Mouse (Mus musculus): Measurements from ENCODE around the gene Krtap13-1. TPM values are rescaled to one million over a fixed set of nuclear protein-coding genes. Genes with fewer than 3 reads are reported as not detected.

Krtap13-1 gene
- polyA plus RNA-seq (2015; fragmentation: Nextera tagmentation; extraction: Ambion mirVana), result not detected in 2 replicates

DNA sequence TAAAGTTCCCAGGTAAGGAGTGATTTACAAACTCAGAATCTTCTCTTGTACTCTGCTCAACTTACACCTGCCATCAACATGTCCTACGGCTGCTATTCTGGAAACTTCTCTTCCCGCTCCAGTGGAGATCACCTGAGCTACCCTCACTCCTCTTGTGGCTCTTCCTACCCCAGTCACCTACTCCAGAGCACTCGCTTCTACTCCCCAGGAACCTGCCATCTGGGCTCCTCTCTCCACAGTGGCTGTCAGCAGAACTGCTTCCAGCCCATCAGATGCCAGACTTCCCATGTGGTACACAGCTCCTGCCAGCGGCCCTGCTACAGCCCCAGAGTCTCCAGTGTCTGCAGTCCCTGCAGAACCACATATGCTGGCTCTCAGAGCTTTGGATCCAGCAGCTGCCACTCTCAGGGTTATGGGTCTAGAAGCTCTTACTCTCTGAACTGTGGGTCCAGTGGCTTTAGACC lies at the start of gene Krtap13-1:
Krtap13-1 (plus strand) TSS at position 51 of the 464 bp plus-strand sequence.
- 84% methylated on average over 4 of the region's 4 CpGs for WGBS
- H3K4me2 ChIP-seq, result no peak within 1 kb of the TSS

DNA sequence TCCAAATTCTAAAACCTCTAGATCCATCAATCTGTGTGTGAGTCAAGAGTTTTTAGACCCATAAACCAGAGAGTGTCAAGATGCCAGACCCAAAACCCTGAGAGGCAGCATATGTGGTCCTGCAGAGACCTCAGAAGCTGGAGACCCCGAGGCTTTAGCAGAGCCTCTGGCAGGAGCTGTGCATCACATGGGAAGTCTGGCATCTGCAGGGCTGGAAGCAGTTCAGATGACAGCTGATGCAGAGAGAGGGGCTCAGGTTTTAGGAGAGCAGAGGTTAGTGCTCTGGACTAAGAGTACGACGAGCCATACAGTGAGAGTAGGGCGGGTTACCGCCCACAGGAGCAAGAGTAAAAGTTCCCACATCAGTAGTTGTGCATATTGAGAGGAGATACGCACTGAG lies 49.6 kb upstream of the Krtap13-1 start:
- Histone ChIP-seq H3K27me3 (replicated peaks) (no peaks in the 10 kb centered on the region), H3K36me3 (replicated peaks) (no peaks in the 10 kb centered on the region), H3K9ac (no peak overlapping the region), H3K4me1 (peaks cover 4% of the 10 kb centered on the region; the same call in 1 of the 2 replicates), H3K27ac (no peak overlapping the region), H3K9me3 (no peaks in the 10 kb centered on the region), H3K4me2 (no peak overlapping the region), H3K4me3 (no peak overlapping the region)
- no peak for ATAC-seq (replicated peaks)
- WGBS, result 88% methylated on average over 6 of the region's 6 CpGs

More for the DNA sequence above, at the start of gene Krtap13-1:
- Histone ChIP-seq H3K9ac (no peak within 1 kb of the TSS), H3K27me3 (replicated peaks) (no peaks in the 10 kb centered on the region), H3K27ac (no peak within 1 kb of the TSS), H3K36me3 (replicated peaks) (no peaks in the 10 kb centered on the region), H3K9me3 (no peaks in the 10 kb centered on the region), H3K4me1 (no peaks in the 10 kb centered on the region), H3K4me3 (no peak within 1 kb of the TSS)
- ATAC-seq (replicated peaks), result no peak

DNA sequence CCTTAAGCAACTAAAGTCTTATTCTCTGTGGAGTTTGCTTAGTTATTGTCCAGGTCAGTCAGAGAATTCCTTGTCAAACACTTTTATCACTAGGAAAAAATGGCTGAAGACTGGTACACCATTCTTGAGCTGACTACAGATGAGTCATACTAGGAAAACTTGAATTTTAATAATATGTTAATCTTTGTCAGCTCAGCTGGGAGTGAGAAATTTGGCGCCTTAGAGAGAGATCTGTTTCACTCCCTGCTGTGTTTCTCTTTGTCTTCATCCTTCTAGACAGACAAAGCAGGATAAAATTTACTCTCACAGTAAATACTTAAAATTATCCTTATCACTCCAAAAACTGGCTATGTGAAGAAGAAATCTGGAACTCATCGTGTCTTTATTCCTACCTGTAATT lies 47.4 kb upstream of the Krtap13-1 start:
- WGBS, result 25% methylated on average over 2 of the region's 2 CpGs

DNA sequence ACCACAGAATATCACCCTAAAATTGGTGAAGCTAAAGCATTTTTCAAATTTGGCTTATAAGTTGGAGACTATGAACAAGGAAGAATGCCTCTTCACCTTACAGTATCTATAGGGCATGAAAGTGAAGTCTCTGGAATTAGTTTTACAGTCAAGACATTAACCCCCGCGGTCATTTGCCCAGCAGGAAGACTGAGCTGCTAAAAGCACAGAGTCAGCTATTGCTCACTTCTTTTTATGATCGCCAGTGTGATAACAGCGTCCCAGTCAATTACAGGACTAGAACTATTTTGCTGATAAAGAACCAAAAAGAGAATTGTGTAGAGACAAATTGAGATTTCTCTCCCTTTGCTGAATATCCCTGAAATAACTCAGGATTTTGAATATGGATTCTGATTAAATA lies 32.4 kb upstream of the Krtap13-1 start:
- no peaks in the 10 kb centered on the region for H3K36me3 ChIP-seq (replicated peaks)
- 87% methylated on average over 4 of the region's 4 CpGs for WGBS

More for the DNA sequence above, 47.4 kb upstream of the Krtap13-1 start:
- no peaks in the 10 kb centered on the region for H3K36me3 ChIP-seq (replicated peaks)
- H3K27me3 ChIP-seq (replicated peaks), result no peaks in the 10 kb centered on the region
- H3K9me3 ChIP-seq, result no peaks in the 10 kb centered on the region
- H3K27ac ChIP-seq, result no peak overlapping the region
- H3K4me3 ChIP-seq, result no peak overlapping the region
- ATAC-seq (replicated peaks), result peak; percentile 67; the same call in 1 of the 2 replicates
- H3K4me2 ChIP-seq, result no peak overlapping the region
- no peak overlapping the region for H3K9ac ChIP-seq
- peaks cover 4% of the 10 kb centered on the region; the same call in 1 of the 2 replicates for H3K4me1 ChIP-seq

DNA sequence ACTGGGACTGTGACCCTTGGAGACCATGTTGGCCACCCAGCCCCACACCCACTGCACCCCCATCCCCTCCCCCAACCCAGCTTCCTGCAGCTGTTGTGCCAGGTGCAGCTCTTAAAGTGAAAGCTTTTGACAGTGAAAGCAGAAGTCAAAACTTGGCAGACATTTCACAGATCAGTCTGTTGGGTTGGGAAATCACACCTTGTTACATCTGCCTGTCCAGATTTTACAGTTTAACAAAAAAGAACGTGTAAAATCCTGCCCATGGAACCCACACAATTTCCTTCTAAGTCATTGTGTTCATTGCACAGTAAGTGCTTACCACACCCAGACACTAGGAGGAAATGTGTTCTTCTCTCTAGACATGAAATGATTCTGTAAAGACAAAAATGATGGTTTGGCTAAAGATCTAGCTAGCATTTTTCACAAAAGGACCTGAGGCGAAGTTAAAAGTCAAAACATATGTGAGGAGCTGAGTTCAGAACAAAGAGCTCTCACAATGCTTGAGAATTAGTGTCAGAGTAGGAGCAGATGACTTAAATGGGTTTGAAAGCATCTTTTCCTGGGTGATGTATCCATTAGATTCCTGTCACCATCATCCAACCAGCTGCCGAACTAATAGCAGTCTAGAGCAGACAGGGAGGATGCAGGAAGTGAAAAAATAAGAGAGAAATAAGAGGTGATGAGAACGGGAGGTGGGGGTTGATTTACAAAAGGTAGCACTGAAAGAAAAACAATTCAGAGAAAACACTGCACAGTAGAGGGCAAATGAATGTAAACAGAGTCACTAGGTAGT lies 27.4 kb upstream of the Krtap13-1 start:
- Histone ChIP-seq H3K4me1 (no peaks in the 10 kb centered on the region), H3K9ac (no peak overlapping the region), H3K27me3 (replicated peaks) (no peaks in the 10 kb centered on the region), H3K36me3 (replicated peaks) (no peaks in the 10 kb centered on the region), H3K4me3 (no peak overlapping the region), H3K9me3 (no peaks in the 10 kb centered on the region), H3K27ac (no peak overlapping the region), H3K4me2 (no peak overlapping the region)
- ATAC-seq (replicated peaks), result no peak
- 53% methylated on average over 4 of the region's 4 CpGs for WGBS

More for the DNA sequence above, 32.4 kb upstream of the Krtap13-1 start:
- Histone ChIP-seq H3K27ac (no peak overlapping the region), H3K4me1 (no peaks in the 10 kb centered on the region), H3K9me3 (0 out of 2 replicates have a peak, but pooled peaks cover 2% of the 10 kb centered on the region), H3K9ac (no peak overlapping the region), H3K4me3 (no peak overlapping the region), H3K4me2 (no peak overlapping the region), H3K27me3 (replicated peaks) (no peaks in the 10 kb centered on the region)
- ATAC-seq (replicated peaks), result no peak

DNA sequence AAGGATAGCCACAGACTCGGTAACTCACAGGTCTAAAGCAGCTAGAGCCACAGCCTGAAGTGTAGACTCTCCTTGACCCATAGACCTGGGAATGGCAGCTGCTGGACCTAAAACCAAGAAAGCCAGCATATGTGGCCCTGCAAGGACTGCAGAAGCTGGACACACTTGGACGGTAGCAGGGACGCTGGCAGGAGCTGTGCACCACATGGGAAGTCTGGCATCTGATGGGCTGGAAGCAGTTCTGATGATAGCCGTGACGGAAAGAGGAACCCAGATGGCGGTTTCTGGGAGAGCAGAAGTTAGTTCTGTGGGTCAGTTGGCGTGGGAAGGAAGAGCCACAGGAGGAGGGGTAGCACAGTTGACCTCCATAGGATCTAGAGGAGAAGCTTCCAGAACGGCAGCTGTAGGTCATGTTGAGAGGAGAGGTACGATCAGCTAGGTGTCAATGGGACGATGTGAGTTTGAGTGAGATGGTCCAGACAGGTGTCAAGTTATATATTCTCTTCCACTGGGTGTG lies 21.1 kb upstream of the Krtap13-1 start, which contains the start of gene 2310061N02Rik:
2310061N02Rik (minus strand) TSS at position 467 of the 517 bp plus-strand sequence.
- 89% methylated on average over 10 of the region's 10 CpGs for WGBS
- Histone ChIP-seq H3K36me3 (replicated peaks) (no peaks in the 10 kb centered on the region), H3K27ac (no peak within 1 kb of the TSS), H3K9ac (no peak within 1 kb of the TSS), H3K27me3 (replicated peaks) (no peaks in the 10 kb centered on the region), H3K9me3 (no peaks in the 10 kb centered on the region), H3K4me2 (no peak within 1 kb of the TSS), H3K4me3 (no peak within 1 kb of the TSS), H3K4me1 (no peaks in the 10 kb centered on the region)
- ATAC-seq (replicated peaks), result no peak

DNA sequence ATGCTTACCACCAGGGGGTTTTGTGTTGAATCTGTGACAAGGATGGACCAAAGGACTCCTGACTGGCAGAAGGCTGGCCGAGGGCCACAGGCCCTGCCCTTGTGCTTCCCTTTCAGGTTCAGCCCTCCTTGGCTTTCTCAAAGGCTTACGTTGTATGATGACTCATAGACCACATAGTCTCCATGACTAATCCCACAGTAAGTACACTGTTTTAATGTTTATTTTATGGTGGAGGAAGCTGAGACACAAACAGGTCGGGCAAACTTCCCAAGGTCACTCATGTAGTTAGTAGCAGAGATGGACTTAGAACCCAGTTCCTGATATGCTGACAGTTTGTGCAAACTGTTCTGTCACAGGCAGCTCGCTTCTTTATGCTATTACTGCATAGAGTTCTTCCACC lies 17.9 kb upstream of the Krtap13-1 start:
- H3K4me1 ChIP-seq, result no peaks in the 10 kb centered on the region
- H3K4me2 ChIP-seq, result no peak overlapping the region
- no peaks in the 10 kb centered on the region for H3K36me3 ChIP-seq (replicated peaks)
- no peak overlapping the region for H3K4me3 ChIP-seq
- H3K9me3 ChIP-seq, result no peaks in the 10 kb centered on the region
- no peak overlapping the region for H3K9ac ChIP-seq
- no peak overlapping the region for H3K27ac ChIP-seq
- 82% methylated on average over 4 of the region's 4 CpGs for WGBS
- ATAC-seq (replicated peaks), result no peak
- H3K27me3 ChIP-seq (replicated peaks), result no peaks in the 10 kb centered on the region

DNA sequence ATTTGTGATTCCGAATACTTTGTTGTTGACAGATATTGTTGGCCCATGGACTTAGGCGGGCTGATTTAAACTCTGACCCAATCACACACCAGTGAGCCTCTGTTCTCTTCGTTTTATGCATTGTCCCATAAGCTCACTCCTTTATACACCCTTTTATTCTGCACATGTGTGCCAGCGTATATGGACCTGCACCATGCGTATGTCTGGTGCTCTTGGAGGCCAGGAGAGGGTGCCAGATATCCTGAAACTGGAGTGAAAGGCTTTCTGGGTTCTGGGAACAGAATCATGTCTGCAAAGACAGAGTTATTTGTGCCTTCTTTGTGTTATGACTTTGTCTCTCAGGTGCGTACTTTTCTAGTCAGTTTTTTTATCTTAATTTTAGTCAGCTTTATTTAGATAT lies 17.4 kb upstream of the Krtap13-1 start:
- no peaks in the 10 kb centered on the region for H3K36me3 ChIP-seq (replicated peaks)
- H3K4me1 ChIP-seq, result no peaks in the 10 kb centered on the region
- H3K4me2 ChIP-seq, result no peak overlapping the region
- 81% methylated on average over 6 of the region's 6 CpGs for WGBS
- no peak overlapping the region for H3K4me3 ChIP-seq
- H3K27me3 ChIP-seq (replicated peaks), result no peaks in the 10 kb centered on the region
- no peak overlapping the region for H3K9ac ChIP-seq
- H3K9me3 ChIP-seq, result no peaks in the 10 kb centered on the region
- no peak overlapping the region for H3K27ac ChIP-seq
- ATAC-seq (replicated peaks), result no peak

DNA sequence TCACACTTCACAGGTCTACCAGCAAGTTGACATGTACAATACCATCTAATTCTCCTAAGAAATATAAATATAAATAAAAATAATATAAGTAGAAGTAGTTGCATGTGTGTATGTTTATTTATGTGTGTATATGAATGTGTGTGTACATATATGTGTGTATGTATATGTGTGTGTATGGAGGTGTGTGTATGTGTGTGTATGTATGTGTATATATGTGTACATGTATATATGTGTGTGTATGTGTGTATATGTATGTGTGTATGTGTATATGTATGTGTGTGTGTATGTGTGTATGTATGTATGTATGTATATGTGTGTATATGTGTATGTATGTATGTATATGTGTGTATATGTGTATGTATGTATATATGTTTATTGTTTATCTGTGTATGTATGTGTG lies 12.1 kb upstream of the Krtap13-1 start:
- no peak for ATAC-seq (replicated peaks)
- Histone ChIP-seq H3K4me2 (no peak overlapping the region), H3K36me3 (replicated peaks) (no peaks in the 10 kb centered on the region), H3K9ac (no peak overlapping the region), H3K27me3 (replicated peaks) (no peaks in the 10 kb centered on the region), H3K4me1 (no peaks in the 10 kb centered on the region), H3K9me3 (no peaks in the 10 kb centered on the region), H3K27ac (no peak overlapping the region), H3K4me3 (no peak overlapping the region)

DNA sequence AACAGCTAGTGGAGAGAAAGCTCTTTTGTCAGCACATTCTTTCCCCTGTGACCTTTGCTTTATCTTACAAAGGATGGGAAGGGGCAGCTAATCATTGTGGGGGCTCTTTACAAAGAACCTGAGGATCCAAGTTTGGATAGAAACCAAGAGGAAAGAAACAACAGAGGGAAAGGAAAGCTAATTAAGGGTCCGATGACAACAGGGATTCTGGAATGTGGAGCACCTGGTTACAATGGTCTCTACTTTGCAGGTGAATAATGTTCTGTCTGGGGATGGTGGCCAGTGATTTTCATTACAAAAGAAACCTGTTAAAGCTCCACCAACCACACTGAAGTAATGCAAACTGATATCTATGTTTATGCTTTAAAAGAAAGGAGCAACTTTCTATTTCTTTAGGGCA lies 8.6 kb upstream of the Krtap13-1 start:
- H3K4me2 ChIP-seq, result no peak overlapping the region
- H3K9me3 ChIP-seq, result no peaks in the 10 kb centered on the region
- no peak overlapping the region for H3K4me3 ChIP-seq
- no peaks in the 10 kb centered on the region for H3K4me1 ChIP-seq
- H3K27ac ChIP-seq, result no peak overlapping the region
- H3K27me3 ChIP-seq (replicated peaks), result no peaks in the 10 kb centered on the region
- WGBS, result 11% methylated on average over 1 of the region's 1 CpGs
- H3K9ac ChIP-seq, result no peak overlapping the region
- ATAC-seq (replicated peaks), result no peak
- no peaks in the 10 kb centered on the region for H3K36me3 ChIP-seq (replicated peaks)

DNA sequence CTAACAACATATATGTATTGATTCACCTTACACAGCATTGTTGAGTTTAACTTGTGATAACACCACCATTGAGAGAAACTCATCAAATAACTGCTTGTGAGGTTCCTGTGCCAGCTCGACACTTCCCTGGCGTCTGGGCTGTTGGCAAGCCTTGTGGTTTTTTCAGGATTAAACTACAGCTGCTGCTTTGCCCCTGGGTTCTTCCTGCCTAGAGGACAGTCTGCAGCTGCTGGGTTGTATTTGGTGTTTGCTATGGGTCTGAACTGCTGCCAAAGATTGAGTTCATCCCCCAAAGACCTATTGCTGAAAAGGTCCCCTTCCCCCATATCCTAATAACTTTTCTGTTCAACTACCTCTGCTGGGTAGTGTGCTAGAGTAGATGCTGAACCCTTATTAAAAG lies 6.7 kb downstream of the Krtap13-1 start:
- no peak overlapping the region for H3K4me2 ChIP-seq
- ATAC-seq (replicated peaks), result no peak

DNA sequence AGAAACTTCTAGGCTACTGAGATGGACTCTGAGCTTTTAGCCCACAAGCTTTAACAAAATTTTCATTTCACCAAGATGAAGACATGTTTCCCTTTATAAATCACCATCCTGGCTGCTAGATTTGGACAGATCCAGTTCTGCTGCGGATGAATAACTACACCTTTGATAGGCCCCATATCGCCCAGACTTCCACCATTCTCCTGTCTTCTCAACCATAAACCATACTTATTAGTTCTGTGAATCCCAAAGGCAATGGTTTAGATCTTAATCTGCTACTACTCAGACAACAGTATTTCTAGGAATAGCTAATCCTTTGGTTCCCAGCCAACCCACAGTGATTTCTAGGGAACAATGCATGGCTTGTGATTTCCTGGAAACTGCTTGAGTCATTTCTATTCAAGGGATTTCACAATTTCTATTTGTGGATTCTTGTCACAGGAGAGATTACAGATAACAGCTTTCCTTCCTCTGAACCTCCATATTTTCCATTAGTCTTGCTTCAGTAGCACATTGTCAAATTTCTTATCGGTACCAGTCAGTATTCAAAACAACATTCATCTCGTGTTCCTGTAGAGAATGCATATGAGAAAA lies 16.2 kb downstream of the Krtap13-1 start:
- no peaks in the 10 kb centered on the region for H3K36me3 ChIP-seq (replicated peaks)
- H3K4me1 ChIP-seq, result no peaks in the 10 kb centered on the region
- H3K27ac ChIP-seq, result no peak overlapping the region
- WGBS, result 47% methylated on average over 4 of the region's 4 CpGs
- 0 out of 2 replicates have a peak, but pooled peaks have one; percentile 48 for ATAC-seq (replicated peaks)
- H3K9ac ChIP-seq, result no peak overlapping the region
- H3K9me3 ChIP-seq, result no peaks in the 10 kb centered on the region
- H3K4me2 ChIP-seq, result no peak overlapping the region
- no peaks in the 10 kb centered on the region for H3K27me3 ChIP-seq (replicated peaks)
- H3K4me3 ChIP-seq, result no peak overlapping the region

More for the DNA sequence above, 6.7 kb downstream of the Krtap13-1 start:
- Histone ChIP-seq H3K9me3 (no peaks in the 10 kb centered on the region), H3K27ac (no peak overlapping the region), H3K4me3 (no peak overlapping the region), H3K27me3 (replicated peaks) (no peaks in the 10 kb centered on the region), H3K36me3 (replicated peaks) (no peaks in the 10 kb centered on the region), H3K9ac (no peak overlapping the region), H3K4me1 (no peaks in the 10 kb centered on the region)
- 62% methylated on average over 2 of the region's 2 CpGs for WGBS
